Mouse (Mus musculus): ENCODE measurements around the gene Ubap2.

- TF ChIP-seq CTCF (IDR thresholded peaks at IDR 0.05), result no peak
- TF ChIP-seq EP300 (IDR thresholded peaks at IDR 0.05; ENCODE audit: insufficient read depth, low read depth, low read length), result no peak
Measured at GRCm38 (mm10) chr4:41156961-41157360, 118.0 kb downstream of the Ubap2 start.

Measured in heart, adult 2 months (tissue).